Mouse (Mus musculus) ovary, adult 2 months (tissue): ENCODE measurements around the gene Slc25a25. TPM values are rescaled to one million over a fixed set of nuclear protein-coding genes. Genes with fewer than 3 reads are reported as not detected.

Experiments used
- polyA plus RNA-seq: library from polyadenylated mRNA; depleted of rRNA; stranded (reverse); fragments of >200 nt; gene quantifications from 2 replicates; pipeline ENCODE4 v1.2.3, GENCODE M21; 2012; rRNA removed

Slc25a25 gene
- polyA plus RNA-seq, result 17.3 and 18.1 TPM in 2 replicates

DNA sequence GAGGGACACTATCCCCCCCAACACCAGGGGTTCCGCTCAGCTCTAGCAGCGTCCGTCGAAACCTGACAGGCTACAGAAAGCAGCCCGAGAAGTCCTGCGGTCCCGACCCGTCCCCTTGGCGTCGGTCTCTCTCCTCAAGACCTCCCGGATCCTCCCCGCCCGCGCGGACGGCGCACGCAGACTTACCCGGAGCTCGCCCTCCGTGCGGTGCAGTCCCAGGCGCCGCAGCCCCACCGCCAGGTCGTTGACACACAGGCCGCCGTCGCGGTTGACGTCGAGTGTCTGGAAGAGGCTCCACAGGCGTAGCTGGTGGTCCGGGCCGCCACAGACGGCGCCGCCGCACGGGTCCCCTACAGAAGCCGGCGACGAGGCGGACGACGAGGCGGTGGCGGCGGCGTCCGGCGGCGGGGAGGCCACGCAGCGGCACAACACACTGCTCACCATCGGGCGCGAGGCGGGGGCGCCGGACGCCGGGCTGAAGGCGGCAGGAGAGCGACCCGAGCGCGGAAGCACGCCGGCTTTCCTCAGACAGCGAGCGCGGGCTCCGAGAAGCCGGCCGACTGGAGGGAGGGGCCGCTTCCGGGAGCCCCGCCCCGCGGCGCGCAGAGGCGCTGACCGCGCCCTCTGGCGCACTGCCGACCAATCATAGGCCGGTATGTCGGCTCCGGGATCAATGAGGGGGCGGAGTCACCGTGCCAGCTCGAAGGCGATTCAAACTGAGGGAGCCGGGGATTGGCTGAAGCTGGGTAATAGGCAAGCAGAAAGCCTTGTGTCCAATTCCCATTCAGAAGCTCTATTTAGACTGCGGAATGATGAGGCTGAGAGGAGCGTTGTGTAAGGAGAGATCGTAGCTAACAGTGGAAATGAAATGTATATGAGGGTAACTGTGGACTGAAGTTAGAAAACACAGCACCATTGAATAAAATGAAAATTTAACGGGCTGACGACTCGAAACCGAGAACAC lies at the start of gene Slc25a25:
Gene Slc25a25 (minus strand): TSS at position 565 of the 964 bp plus-strand sequence.

GRCm38 (mm10) chr2:32449761-32450754 lies 1.2 kb downstream of the Slc25a25 start, which contains the start of gene Naif1:
TSS of gene Naif1 (plus strand) at chr2:32450457.

DNA sequence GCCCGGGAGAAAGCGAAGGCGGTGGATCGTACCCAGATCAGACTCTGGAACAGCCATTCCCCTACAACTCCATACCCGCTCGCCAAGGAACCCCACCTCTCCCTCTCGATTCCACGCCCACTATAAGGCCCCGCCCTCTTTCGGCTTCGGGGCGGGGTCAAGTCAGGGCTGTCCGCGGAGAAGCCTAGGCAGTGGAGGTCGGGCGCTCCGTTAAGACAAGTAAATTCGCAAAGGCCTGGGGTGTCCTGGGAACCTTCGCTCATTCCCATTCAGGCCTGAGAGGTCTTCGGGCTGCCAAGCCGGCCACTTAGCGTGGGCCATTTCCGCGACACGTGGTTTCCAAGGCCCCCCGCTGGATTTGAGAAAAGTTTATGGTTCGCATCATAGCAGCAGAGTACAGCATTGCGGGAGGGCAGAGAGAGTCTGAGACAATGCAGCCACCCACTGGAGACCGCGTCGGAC lies 55.7 kb downstream of the Slc25a25 start, which contains the start of gene Ptges2:
Gene Ptges2 (plus strand): TSS at position 413 of the 462 bp plus-strand sequence.

DNA sequence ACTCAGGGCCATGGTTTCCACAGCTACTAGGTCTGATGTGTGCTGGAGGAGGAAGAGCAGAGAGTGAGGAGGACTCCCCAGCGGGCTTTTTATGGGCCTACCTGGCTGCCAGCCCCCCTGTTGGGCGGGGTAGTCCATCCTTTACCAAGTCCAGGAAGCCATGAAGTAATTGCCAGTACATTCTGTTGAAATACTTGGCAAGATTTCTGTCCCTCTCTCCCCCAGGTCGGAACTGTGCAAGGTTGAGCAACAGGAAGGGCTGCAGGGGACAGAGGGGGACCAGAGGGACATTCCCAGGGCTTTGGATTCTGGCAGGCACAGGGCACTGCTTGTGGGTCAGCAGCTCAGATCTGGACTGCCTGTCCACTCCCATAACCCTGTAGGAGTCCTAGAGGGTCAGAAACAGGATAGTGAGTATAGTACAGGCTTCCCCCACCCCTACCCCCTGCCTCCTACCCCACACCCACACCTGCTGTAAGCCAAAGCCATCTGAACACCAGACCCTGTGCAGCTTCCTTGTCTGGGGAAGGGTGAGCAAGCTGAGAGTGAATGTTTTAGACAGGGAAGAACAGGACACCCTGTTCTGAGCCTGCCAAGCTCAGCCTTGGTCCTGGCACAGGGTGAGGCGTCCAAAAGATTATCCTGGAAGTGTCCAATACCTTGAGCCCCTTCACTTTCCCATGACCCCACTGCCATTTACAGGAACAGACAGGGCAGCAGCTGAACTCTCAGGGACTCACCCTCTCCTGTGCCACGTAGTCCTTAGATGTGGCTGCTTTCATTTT lies 63.3 kb downstream of the Slc25a25 start, which contains the start of gene Lcn2:
Gene Lcn2 (minus strand): TSS at position 547 of the 785 bp plus-strand sequence.

GRCm38 (mm10) chr2:32381775-32382223 lies 69.4 kb downstream of the Slc25a25 start, which contains the start of gene 1110008P14Rik:
TSS of gene 1110008P14Rik (minus strand) at chr2:32381938.

Other genes starting within 250 kb of the Slc25a25 start
- 74.2 and 83.8 TPM in 2 replicates for gene Pomt1, start 214.9 kb downstream of the Slc25a25 start, polyA plus RNA-seq
- gene Uck1, start 191.3 kb downstream of the Slc25a25 start, polyA plus RNA-seq, result 225 and 238 TPM in 2 replicates
- gene Golga2, start 164.1 kb downstream of the Slc25a25 start, polyA plus RNA-seq, result 49.3 and 53.1 TPM in 2 replicates
- 134 and 165 TPM in 2 replicates for gene Swi5, start 163.4 kb downstream of the Slc25a25 start, polyA plus RNA-seq
- 395 and 555 TPM in 2 replicates for gene Ciz1, start 99.1 kb downstream of the Slc25a25 start, polyA plus RNA-seq
- 141 and 169 TPM in 2 replicates for gene Dnm1, start 98.1 kb downstream of the Slc25a25 start, polyA plus RNA-seq
- 335 and 395 TPM in 2 replicates for gene 1110008P14Rik, start 69.5 kb downstream of the Slc25a25 start, polyA plus RNA-seq
- 201 and 263 TPM in 2 replicates for gene Lcn2, start 63.2 kb downstream of the Slc25a25 start, polyA plus RNA-seq
- gene Ptges2, start 55.5 kb downstream of the Slc25a25 start, polyA plus RNA-seq, result 32.5 and 39.0 TPM in 2 replicates
- gene Naif1, start 988 bp downstream of the Slc25a25 start, polyA plus RNA-seq, result 5.6 and 7.1 TPM in 2 replicates
- gene Fam102a, start 83.9 kb upstream of the Slc25a25 start, polyA plus RNA-seq, result 31.7 and 37.3 TPM in 2 replicates
- gene Dpm2, start 119.4 kb upstream of the Slc25a25 start, polyA plus RNA-seq, result 118 and 149 TPM in 2 replicates
- 0.67 and 0.74 TPM in 2 replicates for gene Pip5kl1, start 123.4 kb upstream of the Slc25a25 start, polyA plus RNA-seq
- gene 9430097D07Rik, start 124.2 kb upstream of the Slc25a25 start, polyA plus RNA-seq, result not detected in 2 replicates
- gene St6galnac4, start 135.7 kb upstream of the Slc25a25 start, polyA plus RNA-seq, result 33.5 and 34.2 TPM in 2 replicates
- gene St6galnac6, start 148.3 kb upstream of the Slc25a25 start, polyA plus RNA-seq, result 80.7 and 95.8 TPM in 2 replicates
- 24.3 and 26.7 TPM in 2 replicates for gene Ak1, start 170.3 kb upstream of the Slc25a25 start, polyA plus RNA-seq
- 174 and 176 TPM in 2 replicates for gene Eng, start 195.2 kb upstream of the Slc25a25 start, polyA plus RNA-seq